Mouse (Mus musculus) heart, postnatal 0 days (tissue): ENCODE measurements around the gene Scn5a.

Source experiments
- CTCF ChIP-seq: IDR thresholded peaks from 2 replicates; pipeline ENCODE4 v1.5.1; 2016; ENCODE audit warnings: antibody characterized with exemption, control low read depth, low read depth
- EP300 ChIP-seq: IDR thresholded peaks from 2 replicates; pipeline ENCODE4 v1.6.1; 2016; ENCODE audit warnings: antibody characterized with exemption, low read depth

GRCm38 (mm10) chr9:119444738-119445429 lies 133.9 kb downstream of the Scn5a start, which contains the start of gene Exog:
- TF ChIP-seq CTCF (peak; percentile 75), EP300 (no peak)
